Mouse (Mus musculus): Measurements from ENCODE around the gene Rreb1. TPM values are rescaled to one million over a fixed set of nuclear protein-coding genes. Genes with fewer than 3 reads are reported as not detected.

Rreb1 gene
- total RNA-seq, 2 experiments from 2014 or later: 1.8 to 26.4 TPM

GRCm38 (mm10) chr13:37896423-37896822 lies 118.2 kb downstream of the Rreb1 start:
- no peak for ATAC-seq (replicated peaks; ENCODE audit: low FRiP score, poor library complexity, severe bottlenecking)

- ATAC-seq (replicated peaks; ENCODE audit: low FRiP score, poor library complexity, severe bottlenecking): no peak
Measured at GRCm38 (mm10) chr13:37898772-37899171, 120.6 kb downstream of the Rreb1 start.

DNA sequence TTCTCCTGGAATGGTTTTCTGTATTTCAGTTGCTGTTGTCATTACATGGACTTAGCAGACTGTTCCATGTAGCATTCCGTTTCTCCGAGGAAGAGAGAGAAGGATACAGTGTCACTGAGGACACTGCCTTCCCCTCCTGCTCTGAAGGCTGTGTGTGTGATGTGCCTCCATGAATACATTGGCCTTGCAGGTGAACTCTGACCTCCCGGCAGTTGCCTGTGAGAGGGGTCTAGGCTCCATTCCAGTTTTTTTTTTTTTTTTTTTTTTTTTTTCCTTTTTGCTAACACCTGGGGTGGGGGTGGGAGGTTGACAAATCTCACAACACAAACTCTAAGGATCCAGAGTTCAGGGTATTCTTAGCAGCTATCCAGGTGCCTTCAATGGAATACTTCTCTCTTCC lies 124.8 kb downstream of the Rreb1 start:
- ATAC-seq (replicated peaks; ENCODE audit: low FRiP score, poor library complexity, severe bottlenecking): no peak

DNA sequence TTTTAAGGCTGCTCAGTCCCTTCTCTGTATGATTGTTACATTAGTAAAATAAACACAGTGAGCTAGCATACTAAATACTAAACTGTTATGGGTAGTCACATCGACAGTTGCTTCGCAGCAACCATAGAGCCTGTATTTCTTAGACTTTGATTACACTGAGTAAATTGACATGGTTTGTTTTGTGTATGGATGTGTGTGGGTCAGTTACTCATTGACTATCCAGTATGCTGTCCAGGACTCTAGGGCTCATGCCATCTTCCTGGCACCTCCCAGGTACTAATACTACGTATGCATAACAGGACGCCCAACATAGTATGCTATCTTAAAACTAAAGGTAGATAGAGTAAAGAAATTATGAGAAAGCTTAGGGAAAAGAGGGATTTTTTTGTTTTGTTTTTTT lies 125.3 kb downstream of the Rreb1 start:
- ATAC-seq (replicated peaks; ENCODE audit: low FRiP score, poor library complexity, severe bottlenecking): no peak

GRCm38 (mm10) chr13:37904436-37904835 lies 126.2 kb downstream of the Rreb1 start:
- no peak for ATAC-seq (replicated peaks; ENCODE audit: low FRiP score, poor library complexity, severe bottlenecking)

GRCm38 (mm10) chr13:37908061-37908460 lies 129.9 kb downstream of the Rreb1 start:
- no peak for ATAC-seq (replicated peaks; ENCODE audit: low FRiP score, poor library complexity, severe bottlenecking)

DNA sequence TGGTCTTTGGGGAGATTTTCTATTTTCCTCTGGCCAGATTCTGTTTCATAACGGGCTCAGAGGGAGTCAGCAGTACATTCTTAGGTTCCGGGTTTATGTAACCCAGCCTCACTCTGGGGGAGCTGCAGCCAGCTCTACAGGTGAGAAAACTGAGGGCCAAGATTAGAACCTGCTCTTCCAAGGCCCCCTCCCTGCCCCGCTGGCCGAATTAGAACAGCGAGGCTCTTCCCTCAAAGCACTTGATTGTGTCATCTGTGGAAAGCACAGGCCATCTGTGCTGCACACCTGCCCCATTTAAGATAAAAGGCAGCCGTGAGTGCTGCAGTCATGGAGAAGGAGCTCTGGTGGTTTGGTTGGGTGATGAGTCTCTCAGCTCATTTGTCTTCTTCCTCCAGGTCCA lies 130.3 kb downstream of the Rreb1 start:
- no peak for ATAC-seq (replicated peaks; ENCODE audit: low FRiP score, poor library complexity, severe bottlenecking)

GRCm38 (mm10) chr13:37909225-37909624 lies 131.0 kb downstream of the Rreb1 start:
- ATAC-seq (replicated peaks; ENCODE audit: low FRiP score, poor library complexity, severe bottlenecking): no peak

GRCm38 (mm10) chr13:37912011-37912410 lies 133.8 kb downstream of the Rreb1 start:
- ATAC-seq (replicated peaks; ENCODE audit: low FRiP score, poor library complexity, severe bottlenecking): no peak

GRCm38 (mm10) chr13:37912591-37913467 lies 134.6 kb downstream of the Rreb1 start:
- ATAC-seq (replicated peaks; ENCODE audit: low FRiP score, poor library complexity, severe bottlenecking): no peak

DNA sequence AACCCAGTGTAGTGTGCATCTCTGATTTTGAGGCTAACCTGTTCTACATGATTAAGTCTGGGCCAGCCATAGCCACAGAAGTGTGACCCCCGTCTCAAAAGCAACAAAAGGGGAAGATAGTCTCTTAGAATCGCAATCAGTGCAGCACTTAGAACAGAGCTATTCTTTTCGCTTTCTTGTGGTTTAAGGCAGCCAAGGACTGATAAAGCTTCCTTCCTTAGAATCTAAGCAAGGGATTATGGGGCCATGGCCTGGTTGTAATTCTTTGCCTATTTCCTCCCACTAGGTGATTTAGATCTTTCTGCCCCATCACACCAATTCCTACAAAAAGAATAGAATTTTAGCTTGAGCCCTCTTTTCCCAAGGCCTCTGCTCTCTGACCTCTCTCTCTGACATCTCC lies 135.8 kb downstream of the Rreb1 start:
- no peak for ATAC-seq (replicated peaks; ENCODE audit: low FRiP score, poor library complexity, severe bottlenecking)

DNA sequence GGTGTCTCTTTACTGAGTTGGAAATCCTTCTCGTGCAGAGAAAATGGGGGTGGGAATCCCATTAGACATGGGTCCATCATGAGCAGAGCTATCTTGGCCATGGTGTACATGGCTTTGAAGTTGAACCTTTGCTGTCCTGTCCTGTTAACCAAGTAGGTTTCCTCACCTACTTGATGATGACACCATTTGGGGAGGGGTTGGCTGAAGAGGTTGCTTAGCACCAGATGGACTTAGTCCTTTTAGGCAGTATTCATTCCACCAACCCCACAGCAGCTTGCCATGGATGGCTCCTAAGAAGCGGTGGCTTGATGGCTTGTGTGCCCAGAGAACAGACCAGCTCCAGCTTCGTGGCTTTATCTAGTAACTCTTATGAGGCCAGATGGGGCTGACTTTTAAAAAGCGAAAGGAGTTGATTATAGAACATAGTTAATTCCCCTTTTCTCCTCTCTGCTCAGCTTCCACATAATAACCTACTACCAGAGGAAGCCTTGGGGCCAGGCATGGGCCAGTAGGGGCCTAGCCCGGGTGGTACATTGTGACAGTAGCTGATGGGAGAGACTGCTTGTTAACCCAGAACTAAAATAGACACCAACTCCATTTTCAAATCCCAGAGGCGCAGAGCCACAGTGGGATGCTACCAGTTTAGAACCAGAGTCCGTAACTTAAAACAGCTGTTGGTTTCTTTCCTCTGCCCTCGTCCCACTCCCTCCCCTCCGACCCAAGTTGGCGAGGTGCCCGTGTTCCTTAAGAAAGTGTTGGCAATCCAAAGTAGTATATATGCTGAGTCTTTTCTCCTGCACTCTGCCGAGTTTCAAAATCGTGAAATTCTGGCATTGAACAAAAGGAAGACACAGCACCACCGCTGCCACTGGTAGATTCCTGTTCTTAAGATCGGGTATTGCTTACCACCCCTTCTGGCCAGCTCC lies 140.4 kb downstream of the Rreb1 start:
- ATAC-seq (replicated peaks; ENCODE audit: low FRiP score, poor library complexity, severe bottlenecking): no peak

GRCm38 (mm10) chr13:37919711-37920277 lies 141.6 kb downstream of the Rreb1 start:
- no peak for ATAC-seq (replicated peaks; ENCODE audit: low FRiP score, poor library complexity, severe bottlenecking)

DNA sequence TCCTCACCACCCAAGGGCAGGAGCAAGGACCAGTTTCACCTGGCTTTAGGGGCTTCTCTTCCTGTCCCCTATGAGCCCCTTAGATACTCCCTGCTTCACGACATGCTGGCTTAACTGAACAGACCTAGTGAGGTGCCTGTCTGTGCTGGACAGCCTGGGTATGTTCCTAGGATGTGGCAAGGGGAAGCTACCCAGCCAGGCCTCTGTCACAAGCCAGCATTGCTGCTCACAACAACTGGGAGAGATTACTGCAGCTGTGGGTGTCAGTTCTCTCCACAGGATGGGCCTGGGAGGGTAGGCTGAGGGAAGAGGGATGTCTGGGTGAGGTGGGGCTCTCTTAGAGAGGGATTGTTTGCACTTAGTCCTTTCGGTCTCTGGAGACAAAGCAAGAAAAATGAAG lies 142.5 kb downstream of the Rreb1 start:
- no peak for ATAC-seq (replicated peaks; ENCODE audit: low FRiP score, poor library complexity, severe bottlenecking)

DNA sequence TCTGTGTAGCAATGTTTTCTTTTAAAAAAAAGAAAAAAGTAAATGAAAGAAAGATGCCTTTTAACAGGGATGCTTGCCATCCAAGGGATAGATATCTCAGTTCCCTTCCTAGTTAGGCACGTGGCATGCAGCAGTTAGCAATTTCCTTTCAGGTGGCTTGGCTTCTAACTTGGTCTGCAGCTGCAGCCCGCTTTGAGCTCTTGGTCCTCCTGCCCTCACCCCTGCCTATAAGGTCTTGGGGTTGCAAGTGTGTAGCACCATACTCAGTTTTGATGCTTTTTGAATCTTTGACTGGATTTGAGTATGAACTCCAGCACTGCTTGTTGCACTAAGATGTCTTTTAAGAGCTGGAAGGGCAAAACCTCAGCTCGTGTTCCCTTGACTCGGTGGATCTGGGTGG lies 144.9 kb downstream of the Rreb1 start:
- no peak for ATAC-seq (replicated peaks; ENCODE audit: low FRiP score, poor library complexity, severe bottlenecking)

- ATAC-seq (replicated peaks; ENCODE audit: low FRiP score, poor library complexity, severe bottlenecking): no peak
Measured at GRCm38 (mm10) chr13:37923643-37924460, 145.7 kb downstream of the Rreb1 start.

DNA sequence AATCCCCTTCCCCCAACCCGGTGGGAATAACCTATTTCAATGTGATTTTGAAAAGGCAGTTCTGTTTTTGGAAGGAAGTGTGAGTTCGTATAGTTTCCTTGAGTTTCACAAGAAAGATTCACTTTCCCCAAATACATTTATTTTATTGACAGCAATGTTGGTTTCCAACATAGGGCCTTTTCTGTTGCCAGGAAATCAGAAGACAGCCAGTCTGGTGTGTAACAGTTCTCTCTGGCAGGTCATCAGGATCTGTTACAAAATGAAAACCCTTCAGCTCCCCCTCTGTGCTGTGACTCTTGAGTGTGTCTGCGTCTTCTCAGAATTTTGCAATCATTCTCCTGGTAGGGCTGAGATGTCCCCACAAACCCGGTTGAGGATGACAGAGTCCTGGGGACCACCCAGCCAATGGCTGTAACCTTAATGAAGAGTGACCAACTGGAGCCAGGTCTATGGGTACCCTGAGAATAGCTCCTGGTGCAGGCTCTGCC lies 146.3 kb downstream of the Rreb1 start:
- no peak for ATAC-seq (replicated peaks; ENCODE audit: low FRiP score, poor library complexity, severe bottlenecking)

DNA sequence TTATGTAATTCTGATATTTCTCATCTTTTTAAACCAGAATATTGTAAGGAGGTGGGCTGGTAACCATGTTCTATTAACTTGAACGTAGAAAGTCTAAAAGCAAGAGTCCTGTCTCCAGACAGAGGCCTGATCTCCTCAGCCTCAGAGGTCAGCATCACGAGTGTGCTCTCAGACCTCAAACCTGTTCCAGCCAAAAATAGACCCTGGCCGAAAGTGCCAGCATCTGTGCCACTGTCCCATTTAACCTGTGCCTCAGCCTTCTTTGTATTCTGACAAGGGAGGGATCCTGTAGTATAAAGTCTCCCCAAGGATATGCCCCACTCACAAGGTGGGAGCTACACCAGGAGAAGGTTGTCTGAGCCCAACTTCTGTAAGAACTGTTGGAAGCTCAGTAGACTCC lies 148.2 kb downstream of the Rreb1 start:
- ATAC-seq (replicated peaks; ENCODE audit: low FRiP score, poor library complexity, severe bottlenecking): no peak

- no peak for ATAC-seq (replicated peaks; ENCODE audit: low FRiP score, poor library complexity, severe bottlenecking)
Measured at GRCm38 (mm10) chr13:37929532-37929931, 151.3 kb downstream of the Rreb1 start.
